Mouse (Mus musculus): ENCODE measurements around the gene Krt33a.

DNA sequence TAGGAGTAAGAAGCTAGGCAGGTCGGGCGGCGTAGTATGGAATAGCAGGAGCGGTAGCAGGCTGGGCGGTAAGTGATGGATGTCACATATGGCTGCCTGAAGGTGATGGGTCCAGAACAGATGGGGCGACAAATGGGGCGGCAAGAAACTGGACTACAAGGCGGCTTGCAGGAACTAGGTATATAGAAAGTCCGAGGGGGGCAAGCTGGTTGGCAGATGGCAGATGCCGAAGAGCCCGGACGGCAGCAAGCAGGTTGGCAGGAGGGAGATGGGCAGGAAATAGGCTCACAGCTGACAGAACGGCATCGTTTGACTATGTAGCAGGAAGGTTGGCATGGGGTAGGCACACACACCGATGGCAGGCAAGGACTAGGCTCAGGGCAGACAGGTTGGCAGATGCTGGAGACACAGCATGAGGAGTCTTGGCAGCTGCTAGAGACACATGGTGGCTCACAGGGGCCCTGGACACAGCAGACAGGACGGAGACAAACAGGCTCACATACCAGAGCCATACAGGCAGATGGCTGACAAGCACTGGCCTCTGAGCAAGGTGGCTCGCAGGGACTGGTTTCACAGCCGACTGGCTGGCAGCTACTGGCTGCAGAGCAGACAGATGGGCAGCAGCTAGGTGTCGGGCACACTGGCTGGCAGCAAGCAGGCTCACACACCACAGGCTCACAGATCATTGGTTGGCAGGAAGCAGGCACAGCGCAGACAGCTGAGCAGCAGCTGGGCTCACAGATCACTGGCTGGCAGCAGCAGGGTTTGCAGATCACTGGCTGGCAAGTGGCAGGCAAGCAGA is 30.5 kb downstream of the Krt33a start:
- TF ChIP-seq CTCF (IDR thresholded peaks at IDR 0.05; ENCODE audit: borderline replicate concordance, extremely low read depth, insufficient read depth, insufficient read length) = no peak
- TF ChIP-seq POLR2A (IDR thresholded peaks at IDR 0.05; ENCODE audit: borderline replicate concordance, extremely low read depth, insufficient read depth, insufficient read length, poor library complexity, severe bottlenecking) = no peak
